Mouse (Mus musculus) CH12F3 (cell line): ENCODE results near the gene Npm1.

Experiments used
- in situ Hi-C: fragments of 300-500 bp; cut with MboI; formaldehyde crosslinking; loops from 2 replicates; pipeline ENCODE4 v1.14.3; 2020; ENCODE audit warnings: low sequenced_read_pairs

Npm1 gene

DNA sequence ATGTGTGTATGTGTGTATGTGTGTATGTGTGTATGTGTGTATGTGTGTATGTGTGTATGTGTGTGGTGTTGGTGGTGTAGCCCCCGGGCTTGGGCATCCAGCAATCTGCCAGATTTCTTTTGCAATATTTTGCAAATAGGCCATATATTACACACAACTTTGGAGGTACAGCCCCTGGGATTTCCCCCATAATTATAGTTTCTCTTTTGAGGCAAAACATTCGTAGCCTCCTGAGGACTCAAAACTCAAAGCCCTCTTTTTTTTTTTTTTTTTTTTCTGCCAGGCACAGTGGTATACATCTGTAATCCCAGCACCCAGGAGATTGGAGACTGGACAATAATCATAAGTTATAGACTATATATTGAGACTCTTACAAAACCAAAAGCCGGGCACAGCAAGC, 18.8 kb upstream of the Npm1 start:
- in situ Hi-C loops = no loop called here

DNA sequence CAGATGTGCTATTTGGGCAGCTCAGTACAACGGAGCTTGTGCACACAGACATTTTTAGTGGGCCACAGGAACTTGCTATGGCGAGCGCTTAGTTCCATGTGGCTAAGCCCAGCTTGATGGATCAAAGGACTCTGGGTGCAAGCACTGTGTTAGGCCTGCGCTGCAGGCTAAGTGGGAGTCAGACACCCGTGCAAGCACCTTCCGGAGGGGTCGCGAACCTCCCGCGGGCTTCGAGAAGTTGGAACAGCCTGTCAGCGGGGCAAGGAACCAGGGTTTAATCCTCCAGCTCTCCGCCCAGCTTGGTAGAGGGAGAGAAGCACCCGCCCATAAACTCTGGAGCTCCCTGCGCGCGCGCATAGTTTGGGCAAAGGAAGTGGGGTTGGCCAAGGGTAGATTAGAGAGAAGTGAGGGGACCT, 17.7 kb upstream of the Npm1 start:
- in situ Hi-C loops = no loop called here

DNA sequence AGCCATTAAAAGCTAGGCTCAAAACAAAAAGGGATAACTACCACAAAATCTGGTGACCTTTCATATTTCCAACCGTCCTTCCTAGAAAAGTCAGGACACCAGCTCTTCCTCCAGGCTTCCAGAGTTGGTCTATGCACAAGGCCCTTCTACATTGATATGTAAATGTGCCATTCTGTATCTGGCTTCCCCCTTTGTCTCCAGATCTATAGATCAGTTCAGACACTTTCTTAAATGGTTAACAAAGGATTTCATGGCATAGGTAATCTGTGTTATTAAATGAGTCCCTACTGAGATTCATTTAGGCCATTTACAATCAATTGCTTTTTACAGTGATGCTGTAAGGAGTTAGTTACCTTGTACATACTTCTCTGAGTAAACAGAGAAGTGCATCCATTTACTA, 16.8 kb upstream of the Npm1 start:
- in situ Hi-C loops = loop anchor here (5.0 to 10.0 kb wide), 2 partner anchors 117 to 445 kb away; no protein-coding TSS in a partner anchor

DNA sequence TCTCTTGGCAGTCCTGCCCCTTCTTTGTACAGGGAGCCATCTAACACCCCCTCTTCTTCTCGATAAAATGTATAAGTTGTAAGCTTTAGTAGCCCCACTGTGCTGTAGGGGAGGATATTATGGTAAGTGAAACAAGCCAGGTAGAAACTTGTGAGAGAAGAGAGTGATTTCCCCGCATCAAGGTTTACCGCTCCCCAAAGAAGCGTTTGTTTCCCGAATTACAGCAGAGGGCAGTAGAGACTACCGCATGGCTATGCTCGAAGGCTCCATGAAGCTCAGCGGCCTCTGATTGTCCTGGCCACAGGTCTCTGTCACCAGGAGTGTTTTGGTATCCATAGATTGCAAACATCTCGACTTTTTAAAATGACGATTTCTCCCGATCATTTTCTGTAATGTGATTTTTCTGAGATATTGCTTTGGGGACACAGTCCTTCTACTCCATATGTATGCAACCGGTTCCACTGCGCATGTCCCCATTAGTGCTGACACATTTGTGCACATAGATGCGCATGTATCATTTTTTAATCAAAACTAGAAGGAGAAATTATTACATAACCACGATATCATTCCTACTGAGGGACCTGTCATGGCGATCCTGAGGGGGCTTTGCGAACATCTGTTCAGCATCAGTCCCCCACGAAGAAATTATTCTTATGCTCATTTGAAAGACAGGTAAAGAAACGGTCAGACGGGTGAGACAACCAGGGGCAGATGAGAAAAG, 13.7 kb upstream of the Npm1 start:
- in situ Hi-C loops = loop anchor here (5.0 to 10.0 kb wide), 2 partner anchors 121 to 448 kb away; no protein-coding TSS in a partner anchor

DNA sequence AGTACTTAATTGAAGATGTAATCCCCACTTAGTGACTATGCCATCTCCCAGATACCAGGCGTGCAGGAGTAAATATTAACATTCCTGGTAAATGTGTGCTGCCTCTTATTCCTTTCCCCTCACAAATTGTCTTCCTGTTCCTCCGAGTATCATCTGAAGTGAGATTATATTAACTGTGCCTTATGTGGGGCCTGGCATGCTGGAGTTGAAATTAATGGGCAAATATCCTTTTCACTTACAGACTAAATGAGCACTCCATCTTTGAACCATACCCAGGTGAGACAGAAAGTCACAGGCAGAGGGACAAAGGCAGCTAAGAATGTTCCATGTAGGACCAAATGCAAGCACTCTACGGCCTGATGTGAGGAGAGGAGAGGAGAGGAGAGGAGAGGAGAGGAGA, 12.8 kb upstream of the Npm1 start:
- in situ Hi-C loops = loop anchor here (5.0 to 10.0 kb wide), 2 partner anchors 122 to 449 kb away; no protein-coding TSS in a partner anchor

DNA sequence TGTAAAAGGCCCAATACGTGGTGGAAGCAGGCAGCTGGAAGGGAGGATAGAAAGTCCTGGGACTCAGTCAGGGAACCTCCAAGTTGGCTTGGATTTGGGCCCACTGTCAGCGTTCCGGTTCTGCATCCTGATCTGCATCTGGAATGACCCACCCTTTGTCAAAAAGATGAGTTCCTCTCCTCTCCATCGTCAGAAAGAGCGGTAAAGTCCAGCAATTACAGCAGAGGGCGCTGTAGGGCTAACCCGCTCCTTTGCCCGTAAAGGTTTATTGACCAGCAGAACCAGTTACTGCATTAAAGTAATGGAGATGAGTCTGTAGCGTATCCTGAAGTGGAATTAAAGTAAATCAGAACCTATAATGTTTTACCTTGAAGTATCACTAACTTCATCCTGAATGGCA, 7.5 kb upstream of the Npm1 start:
- in situ Hi-C loops = loop anchor here (10.0 kb wide), 1 partner anchor 454 kb away; no protein-coding TSS in a partner anchor

DNA sequence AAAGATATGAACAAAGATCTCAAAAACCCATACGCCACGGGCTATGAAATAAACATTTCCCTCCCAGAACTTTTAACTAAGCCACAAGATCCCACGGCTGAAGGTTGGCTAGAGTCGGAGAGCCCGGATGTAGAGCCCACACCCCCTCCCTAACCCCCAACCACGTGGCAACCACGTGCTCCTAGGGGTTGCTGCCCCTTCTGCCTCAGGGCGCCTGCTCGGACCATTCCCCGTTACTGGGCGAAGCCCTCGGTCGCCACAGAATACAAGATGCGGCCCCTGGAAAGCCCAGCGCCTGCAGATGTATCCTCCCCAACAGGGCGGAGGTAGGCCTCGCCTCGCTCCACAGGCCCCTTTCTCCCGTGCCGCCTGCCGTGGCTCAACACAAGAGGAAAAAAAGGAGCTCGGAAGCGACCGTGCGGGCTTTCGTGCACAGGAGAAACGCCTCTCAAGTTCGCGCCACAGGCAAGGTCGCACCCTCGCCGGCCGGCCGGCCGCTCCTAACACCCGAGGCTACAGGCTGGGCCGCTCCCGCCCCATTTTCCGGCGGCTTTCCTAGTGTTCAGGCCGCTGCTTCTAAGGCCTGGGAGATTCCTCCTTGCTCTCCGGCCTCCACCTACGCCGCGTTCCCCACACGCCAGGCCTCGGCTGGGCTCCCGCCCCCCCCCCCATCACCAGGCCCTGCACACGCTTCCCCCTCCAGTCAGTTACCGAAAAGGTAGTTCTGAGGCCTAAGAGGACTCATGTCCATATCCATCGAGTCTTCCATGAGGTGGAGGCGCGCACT, 602 bp downstream of the Npm1 start:
- in situ Hi-C loops = no loop called here

DNA sequence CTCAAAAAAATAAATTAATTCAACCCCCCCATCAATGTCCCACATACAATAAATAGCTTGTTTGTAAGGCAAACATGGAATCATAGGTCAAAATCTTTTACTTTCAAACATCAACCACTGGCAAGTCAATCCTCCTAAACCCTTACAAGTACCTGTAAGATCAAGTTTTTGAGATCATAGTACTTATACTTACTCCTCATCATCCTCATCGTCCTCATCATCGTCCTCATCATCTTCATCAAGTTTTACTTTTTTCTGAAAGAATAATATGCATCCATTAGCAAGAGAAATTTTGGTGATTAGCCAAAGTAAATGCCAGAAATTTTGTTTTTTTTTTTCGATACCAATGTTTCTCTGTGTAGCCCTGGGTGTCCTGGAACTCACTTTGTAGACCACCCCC, 3.3 kb downstream of the Npm1 start:
- in situ Hi-C loops = no loop called here

DNA sequence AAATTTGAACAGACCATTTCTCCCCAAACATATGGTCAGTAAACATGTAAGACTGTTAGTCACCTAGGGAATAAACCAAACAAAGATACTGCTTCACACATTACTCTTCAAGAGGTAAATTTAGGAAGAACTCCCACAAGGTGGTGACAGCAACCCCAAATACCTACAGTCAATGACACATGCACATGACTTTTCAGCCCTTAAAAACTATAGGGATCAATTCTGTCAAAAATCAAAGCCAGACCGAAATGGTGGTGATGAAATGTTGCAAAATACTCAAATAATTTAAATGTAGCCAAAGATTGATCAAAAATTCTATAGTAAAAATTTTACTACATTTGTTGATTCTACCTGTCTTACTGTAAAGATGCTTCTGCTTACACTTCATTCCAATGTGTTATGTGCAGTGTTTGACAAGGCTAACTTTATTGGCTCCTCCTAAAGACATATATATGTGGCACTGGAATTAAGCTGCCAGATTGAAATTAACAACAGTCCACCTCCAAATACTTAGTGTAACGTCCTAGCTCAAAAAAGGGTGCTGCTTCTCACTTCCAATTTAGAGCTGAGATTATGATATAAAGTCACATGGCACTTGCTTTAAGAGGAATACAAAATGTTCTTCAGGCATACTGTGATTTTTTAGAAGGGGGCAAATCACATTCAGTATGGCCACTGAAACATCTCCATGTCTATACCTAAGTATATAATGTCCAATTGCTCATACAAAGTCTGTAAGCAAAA, 5.4 kb downstream of the Npm1 start:
- in situ Hi-C loops = no loop called here

DNA sequence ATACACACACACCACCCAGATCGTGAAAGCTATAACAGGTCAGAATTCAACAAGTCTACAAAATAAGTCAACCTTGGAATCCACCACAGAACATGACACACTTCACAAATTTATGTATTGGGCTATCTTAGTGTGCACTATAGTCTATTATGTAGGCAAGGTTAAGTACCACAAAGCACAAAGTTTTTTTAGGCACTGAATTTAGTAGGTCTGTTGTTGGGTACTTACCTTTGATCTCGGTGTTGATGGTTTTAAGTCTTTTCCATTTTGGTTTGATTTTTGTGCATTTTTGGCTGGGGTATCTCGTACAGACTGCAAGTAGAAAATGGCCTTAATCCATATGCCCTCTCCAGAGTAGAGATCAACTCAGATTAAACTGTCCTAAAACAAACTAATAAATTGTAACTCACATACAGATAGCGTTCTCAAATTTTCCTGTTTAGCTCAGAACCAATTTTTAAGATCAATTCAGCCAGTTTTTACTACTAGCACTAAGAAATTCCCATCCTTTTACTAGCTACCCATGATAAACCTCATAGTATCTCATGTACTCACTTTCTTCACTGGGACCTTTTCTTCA, 6.5 kb downstream of the Npm1 start:
- in situ Hi-C loops = no loop called here

DNA sequence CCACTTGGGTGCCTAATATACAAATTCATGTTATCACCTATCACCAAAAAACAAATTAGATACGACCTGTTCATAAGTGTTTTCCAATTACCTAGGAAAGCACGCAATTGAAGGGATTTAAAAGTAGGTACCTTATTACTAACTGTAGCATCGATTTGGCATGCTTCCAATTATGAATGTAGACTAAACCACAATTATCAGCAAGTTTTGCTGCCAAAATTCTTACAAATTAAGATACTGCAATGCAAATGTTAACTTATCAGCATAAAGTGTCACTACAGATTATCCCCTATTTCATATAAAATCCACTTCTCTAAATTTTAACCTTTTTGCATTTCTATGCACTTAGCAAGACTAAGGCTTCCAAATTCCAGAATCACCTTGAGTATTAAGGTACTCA, 8.5 kb downstream of the Npm1 start:
- in situ Hi-C loops = no loop called here

DNA sequence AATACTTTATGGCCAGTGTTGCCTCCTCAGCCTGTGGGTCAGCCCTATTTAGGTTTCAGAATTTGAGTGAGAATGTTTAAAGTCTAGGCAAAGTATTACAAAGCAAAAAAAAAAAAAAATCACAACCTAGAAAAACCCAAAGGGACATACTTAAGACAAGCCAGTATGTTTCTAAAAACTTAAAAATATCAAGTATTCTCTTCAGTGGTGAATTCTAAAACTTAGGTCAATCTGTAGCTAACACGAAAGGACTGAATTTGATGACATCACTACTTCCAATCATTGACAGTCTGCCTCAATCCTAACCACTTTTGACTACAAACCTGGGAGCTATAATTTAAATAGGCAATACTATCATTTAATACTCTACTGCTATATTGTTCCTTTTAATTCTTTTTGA, 10.0 kb downstream of the Npm1 start:
- in situ Hi-C loops = no loop called here

DNA sequence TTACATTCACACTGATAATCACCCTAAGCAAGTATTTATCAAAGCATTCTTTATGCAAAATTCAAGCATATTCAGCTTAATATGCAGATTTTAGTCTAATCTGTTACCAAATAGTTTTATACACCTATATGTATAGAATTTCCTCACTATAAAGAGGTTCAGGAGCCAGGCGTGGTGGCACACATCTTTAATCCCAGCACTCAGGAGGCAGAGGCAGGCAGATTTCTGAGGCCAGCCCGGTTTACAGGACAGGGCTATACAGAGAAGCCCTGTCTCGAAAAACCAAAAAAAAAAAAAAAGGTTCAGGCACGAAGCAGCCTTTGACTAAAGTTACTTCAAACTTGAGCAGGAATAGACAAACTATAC, 11.2 kb downstream of the Npm1 start:
- in situ Hi-C loops = no loop called here

DNA sequence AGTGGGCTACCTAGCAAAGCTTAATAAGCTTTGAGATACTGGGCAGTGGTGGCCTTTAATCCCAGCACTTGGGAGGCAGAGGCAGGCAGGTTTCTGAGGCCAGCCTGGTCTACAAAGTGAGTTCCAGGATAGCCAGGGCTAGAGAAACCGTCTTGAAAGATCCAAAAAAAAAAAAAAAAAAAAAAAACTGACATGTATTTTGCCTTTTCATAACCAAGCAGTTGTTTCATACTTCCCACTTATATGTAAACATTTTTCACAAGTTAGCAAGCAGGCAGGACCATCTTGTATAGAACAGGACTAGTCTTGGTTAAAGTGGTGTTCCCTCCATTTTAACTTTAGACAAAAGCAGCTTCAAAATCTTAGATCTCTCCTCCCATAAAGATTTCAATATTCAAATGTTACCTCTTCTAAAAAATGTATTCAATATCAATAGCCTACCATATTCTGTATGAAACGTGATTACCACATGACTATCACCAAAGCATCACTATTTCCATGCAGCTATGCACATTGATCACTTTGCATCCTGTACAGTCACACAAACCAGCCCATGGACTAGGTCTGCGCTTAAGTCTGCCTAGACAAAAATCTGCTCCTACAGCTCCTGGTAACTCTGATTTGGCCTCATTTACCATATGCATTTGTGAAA, 11.8 kb downstream of the Npm1 start:
- in situ Hi-C loops = no loop called here

DNA sequence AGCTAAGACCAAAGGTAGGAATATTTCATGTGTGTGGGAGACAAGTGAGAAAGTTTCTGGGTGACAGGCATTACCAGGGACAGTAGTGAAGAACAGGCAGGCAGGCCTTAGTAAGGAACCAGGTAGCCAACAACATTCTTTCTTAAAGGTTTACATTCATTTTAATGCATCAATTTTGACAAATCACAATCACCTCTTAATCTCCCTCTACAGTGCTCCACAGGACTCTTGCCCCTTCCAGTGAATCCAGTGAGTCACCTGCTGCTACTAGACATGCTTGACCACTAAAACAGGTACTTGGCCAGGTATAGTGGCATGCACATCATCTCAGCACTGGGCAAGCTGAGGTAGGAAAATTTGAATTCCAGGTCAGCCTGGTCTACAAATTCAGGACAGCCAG, 12.6 kb downstream of the Npm1 start:
- in situ Hi-C loops = no loop called here

DNA sequence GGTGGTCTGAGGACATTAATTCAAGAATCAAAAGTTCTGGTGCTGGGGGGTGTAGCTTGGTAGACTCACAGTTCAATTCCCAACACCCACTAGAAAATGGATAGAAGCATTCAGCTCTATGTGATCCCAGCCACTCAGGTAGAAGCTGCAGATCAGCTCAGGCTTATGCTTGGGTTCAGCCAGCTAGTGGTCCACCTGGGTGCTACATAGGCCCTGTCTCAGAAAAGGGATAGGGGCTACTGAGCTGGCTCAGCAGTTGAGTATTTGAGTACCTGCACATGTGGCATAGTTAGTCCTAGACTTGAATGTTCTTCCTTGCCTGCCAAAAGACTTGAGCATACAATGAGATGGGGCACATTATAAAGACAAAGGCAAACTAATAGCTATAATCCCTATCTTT, 13.6 kb downstream of the Npm1 start:
- in situ Hi-C loops = no loop called here

DNA sequence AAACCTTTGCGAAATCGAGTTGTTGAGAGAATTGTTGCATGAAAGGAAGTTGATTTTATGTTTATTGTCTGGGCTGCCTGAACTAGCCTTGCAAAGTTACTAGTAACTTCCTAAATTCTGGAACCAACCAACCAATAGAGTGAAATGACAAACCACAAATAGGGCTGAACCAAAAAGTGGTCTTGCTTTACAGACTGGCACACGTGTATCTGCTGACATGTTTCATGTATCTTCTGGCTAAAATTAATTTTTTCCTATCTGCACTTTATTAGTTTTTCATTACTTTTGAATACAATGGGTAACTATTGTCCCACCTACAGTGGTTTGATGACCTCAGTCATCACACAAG, 13.9 kb downstream of the Npm1 start:
- in situ Hi-C loops = no loop called here

DNA sequence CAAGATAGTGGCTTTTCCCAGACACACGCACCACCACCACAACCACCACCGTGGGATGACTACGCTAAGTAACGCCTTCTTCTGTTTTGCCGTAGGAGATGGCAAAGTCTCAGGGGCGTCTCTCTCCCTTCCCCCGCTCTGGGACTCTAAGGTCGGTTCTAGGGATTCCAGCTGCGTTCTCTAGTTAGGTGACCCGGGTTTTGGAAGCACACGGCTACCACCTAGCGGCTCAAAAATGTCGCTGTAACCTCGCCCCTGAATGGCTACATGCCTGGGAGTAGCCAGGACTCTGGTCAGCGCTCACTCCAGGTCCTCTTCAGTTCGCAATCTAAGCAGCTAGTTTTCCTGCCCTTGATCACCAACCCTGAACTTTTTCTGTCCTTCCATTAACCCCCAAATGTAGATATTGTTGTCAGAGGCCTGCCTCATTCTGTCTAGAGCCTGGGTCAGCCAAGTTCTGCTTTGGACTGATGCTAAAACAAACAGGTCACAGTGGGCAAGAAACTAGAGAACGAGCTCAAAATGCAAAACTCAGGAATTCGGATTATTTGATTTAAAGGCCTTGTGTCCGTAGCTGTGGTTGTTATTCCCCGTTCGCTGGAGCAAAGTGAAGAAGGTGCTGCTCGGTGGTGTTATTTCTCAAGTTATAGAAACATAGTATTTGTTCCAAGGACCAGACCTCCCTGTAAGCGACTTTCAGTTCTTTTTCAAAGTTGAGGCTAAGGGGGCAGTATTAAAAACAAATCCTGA, 14.5 kb downstream of the Npm1 start:
- in situ Hi-C loops = no loop called here

DNA sequence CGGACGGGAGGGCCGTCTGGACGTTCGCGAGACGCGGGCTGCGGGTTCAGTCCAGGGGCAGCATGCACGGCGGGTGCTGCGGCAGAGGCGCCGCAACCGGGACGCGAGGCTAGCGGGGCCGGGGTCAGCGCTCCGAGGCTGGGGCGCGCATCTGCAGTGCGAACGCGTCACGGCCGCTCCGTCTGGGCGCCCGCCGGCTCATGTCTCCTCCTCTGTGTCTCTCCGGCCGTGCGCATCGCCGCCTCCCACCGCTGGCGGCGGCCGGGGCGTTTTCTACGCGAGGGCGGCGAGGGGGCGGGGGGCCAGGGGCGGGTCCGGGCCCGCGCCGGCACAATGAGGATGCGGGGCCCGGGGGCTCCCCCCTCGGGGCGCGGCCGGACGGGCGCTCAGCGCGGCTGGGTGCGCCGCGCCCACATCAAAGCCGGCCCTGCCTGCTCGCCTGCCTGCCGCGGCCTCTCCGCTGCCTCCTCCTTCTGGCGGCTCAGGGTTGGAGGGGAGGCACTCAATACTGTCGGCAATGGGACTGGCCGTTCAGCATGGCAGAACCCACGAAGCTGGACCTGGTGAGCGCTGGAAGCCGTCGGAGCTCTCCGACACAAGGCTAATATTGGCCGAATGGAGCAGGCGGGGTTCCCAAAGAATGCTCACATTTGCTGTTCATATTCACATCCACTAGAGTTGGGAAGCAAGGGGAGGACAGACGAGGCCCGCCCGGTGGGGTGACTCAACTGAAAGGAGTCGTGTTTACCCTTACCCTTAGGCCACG, 15.3 kb downstream of the Npm1 start:
- in situ Hi-C loops = no loop called here
